Mouse (Mus musculus) MN1 (cell line): ENCODE results near the gene Cyp2d9.
"Not testable (repeated sequence)": the region's sequence is repeated elsewhere in the genome, so short reads cannot be mapped to it uniquely, and the experiment has no call there.

Experiments used
- DNase-seq: peaks from one replicate; pipeline ENCODE4 v3.0.0-alpha.2; 2016; ENCODE audit warnings: low spot score

Gene Cyp2d9

GRCm38 (mm10) chr15:82433137-82433536 is at the start of gene Cyp2d9:
Gene Cyp2d9, plus strand, starts transcription at chr15:82433437.
- no peak for DNase-seq

GRCm38 (mm10) chr15:82385729-82386128 is 47.5 kb upstream of the Cyp2d9 start:
- no peak for DNase-seq

GRCm38 (mm10) chr15:82389916-82390315 is 43.3 kb upstream of the Cyp2d9 start:
- not testable (repeated sequence) for DNase-seq

- not testable (repeated sequence) for DNase-seq
Observed at GRCm38 (mm10) chr15:82393922-82394321, 39.3 kb upstream of the Cyp2d9 start, which contains the start of gene Cyp2d11. Gene Cyp2d11, minus strand, starts transcription at chr15:82394022.

GRCm38 (mm10) chr15:82395955-82396354 is 37.3 kb upstream of the Cyp2d9 start:
- not testable (repeated sequence) for DNase-seq

GRCm38 (mm10) chr15:82401516-82401915 is 31.7 kb upstream of the Cyp2d9 start:
- DNase-seq: no peak

- no peak for DNase-seq
Observed at GRCm38 (mm10) chr15:82402106-82402505, 31.1 kb upstream of the Cyp2d9 start.

GRCm38 (mm10) chr15:82402741-82403140 is 30.5 kb upstream of the Cyp2d9 start:
- DNase-seq: no peak

GRCm38 (mm10) chr15:82403606-82404005 is 29.6 kb upstream of the Cyp2d9 start:
- no peak for DNase-seq

- DNase-seq: no peak
Observed at GRCm38 (mm10) chr15:82404163-82404562, 29.1 kb upstream of the Cyp2d9 start.

GRCm38 (mm10) chr15:82406981-82407380 is 26.3 kb upstream of the Cyp2d9 start, which contains the start of gene Cyp2d10:
Gene Cyp2d10, minus strand, starts transcription at chr15:82407195.
- DNase-seq: no peak

- DNase-seq: no peak
Observed at GRCm38 (mm10) chr15:82407536-82407935, 25.7 kb upstream of the Cyp2d9 start.

- DNase-seq: peak; percentile 56
Observed at GRCm38 (mm10) chr15:82416797-82417789, 16.1 kb upstream of the Cyp2d9 start.

- no peak for DNase-seq
Observed at GRCm38 (mm10) chr15:82418616-82419015, 14.6 kb upstream of the Cyp2d9 start.

GRCm38 (mm10) chr15:82422935-82423334 is 10.3 kb upstream of the Cyp2d9 start:
- no peak for DNase-seq

- no peak for DNase-seq
Observed at GRCm38 (mm10) chr15:82423471-82423870, 9.8 kb upstream of the Cyp2d9 start.

- DNase-seq: no peak
Observed at GRCm38 (mm10) chr15:82433621-82434020, 384 bp downstream of the Cyp2d9 start.

GRCm38 (mm10) chr15:82434541-82434940 is 1.3 kb downstream of the Cyp2d9 start:
- no peak for DNase-seq

GRCm38 (mm10) chr15:82435011-82435410 is 1.8 kb downstream of the Cyp2d9 start:
- no peak for DNase-seq

- no peak for DNase-seq
Observed at GRCm38 (mm10) chr15:82435606-82436005, 2.4 kb downstream of the Cyp2d9 start.

GRCm38 (mm10) chr15:82437975-82438617 is 4.9 kb downstream of the Cyp2d9 start:
- no peak for DNase-seq

- DNase-seq: no peak
Observed at GRCm38 (mm10) chr15:82443658-82444057, 10.4 kb downstream of the Cyp2d9 start.

GRCm38 (mm10) chr15:82445196-82445595 is 12.0 kb downstream of the Cyp2d9 start:
- DNase-seq: no peak
